Comparison of ENCODE assay signal across 26 mouse cellular contexts in genomic region chr7:70703784-70704183, GRCm38 (mm10).
"Had no signal": no experiment of that assay in that cellular context is flagged by ENCODE, and none has a peak within 500 bp of the region (broad histone marks: within the 10 kb centered on the region; RNA-seq: fewer than 3 reads in every experiment).

No protein-coding gene starts in this region.

- H3K27ac ChIP-seq: gastrocnemius, adult 2 months; heart, adult 2 months; heart, embryonic 10.5 days; hindbrain, embryonic 10.5 days; hindbrain, embryonic 12.5 days; hindbrain, embryonic 14.5 days; limb, embryonic 13.5 days; limb, embryonic 15.5 days; liver, embryonic 12.5 days; liver, embryonic 14.5 days had no signal

- H3K36me3 ChIP-seq: heart, embryonic 10.5 days; heart, embryonic 12.5 days; hindbrain, embryonic 10.5 days; hindbrain, embryonic 12.5 days; limb, embryonic 13.5 days; limb, embryonic 15.5 days; liver, embryonic 12.5 days had no signal

- H3K4me2 ChIP-seq: heart, embryonic 12.5 days; hindbrain, embryonic 12.5 days; hindbrain, embryonic 14.5 days; limb, embryonic 13.5 days; limb, embryonic 15.5 days; liver, embryonic 12.5 days had no signal

- ATAC-seq: hindbrain, embryonic 16.5 days; inflammation-experienced regulatory T-cells, adult 6 months; intestine, postnatal 0 days; liver, embryonic 12.5 days had no signal

- H3K27me3 ChIP-seq: heart, embryonic 12.5 days; hindbrain, embryonic 12.5 days; limb, embryonic 15.5 days; liver, embryonic 12.5 days had no signal

- H3K4me1 ChIP-seq: heart, embryonic 10.5 days; heart, embryonic 12.5 days; hindbrain, embryonic 12.5 days; limb, embryonic 15.5 days; liver, embryonic 12.5 days had no signal

- H3K4me3 ChIP-seq: gastrocnemius, adult 2 months; heart, adult 2 months; heart, embryonic 10.5 days; heart, embryonic 12.5 days; hindbrain, embryonic 10.5 days; hindbrain, embryonic 12.5 days; limb, embryonic 13.5 days; limb, embryonic 15.5 days; liver, embryonic 12.5 days had no signal

- H3K9ac ChIP-seq: heart, embryonic 12.5 days; hindbrain, embryonic 12.5 days; hindbrain, embryonic 14.5 days; limb, embryonic 13.5 days; limb, embryonic 15.5 days; liver, embryonic 12.5 days; liver, embryonic 14.5 days had no signal

- H3K9me3 ChIP-seq: heart, embryonic 10.5 days; heart, embryonic 12.5 days; hindbrain, embryonic 10.5 days; hindbrain, embryonic 12.5 days; limb, embryonic 13.5 days; limb, embryonic 15.5 days; liver, embryonic 12.5 days had no signal

- DNase-seq: gastrocnemius, adult 2 months; gastrocnemius, postnatal 10 days; gastrocnemius, postnatal 25 days; heart, adult 2 months; heart, postnatal 10 days; heart, postnatal 4 days; kidney, adult 18-20 months; kidney, adult 8-10 months; kidney, postnatal 10 days; kidney, postnatal 25 days; kidney, postnatal 4 days; layer of hippocampus, adult 9-11 months; layer of hippocampus, postnatal 36 days; left cerebral cortex, postnatal 4 days had no signal
